Mouse (Mus musculus): ENCODE measurements around the gene Dazl. TPM values are rescaled to one million over a fixed set of nuclear protein-coding genes. Genes with fewer than 3 reads are reported as not detected.

Gene Dazl
- total RNA-seq, 2 experiments from 2014 or later = 4.6 to 5.9 TPM

DNA sequence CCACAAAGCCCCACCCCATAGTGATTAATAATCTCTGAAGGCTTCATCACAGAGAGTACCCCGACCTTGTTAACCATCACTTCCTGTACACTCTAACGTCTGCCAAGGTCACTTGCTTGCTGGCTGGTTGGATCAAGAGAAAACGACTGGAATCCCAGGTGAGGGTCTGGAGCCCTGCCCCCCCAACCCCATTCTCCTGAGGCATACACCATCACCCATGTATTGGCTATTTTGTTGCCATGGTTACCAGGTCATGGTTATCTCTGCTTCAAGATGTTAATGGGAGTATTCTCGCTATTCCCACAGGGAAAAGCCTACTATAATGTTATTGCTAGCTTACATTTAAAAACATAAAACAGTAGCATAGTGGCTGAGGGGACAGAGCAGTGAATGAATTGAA is 48.8 kb downstream of the Dazl start:
- no peak for TF ChIP-seq CTCF (conservative IDR thresholded peaks at IDR 0.05)
- no peak for DNase-seq (ENCODE audit: low spot score in 2 of 2)

GRCm38 (mm10) chr17:50243326-50243725 is 50.1 kb downstream of the Dazl start:
- no peak for DNase-seq (ENCODE audit: low spot score in 2 of 2)
- Histone ChIP-seq H3K4me3 (no peak overlapping the region), H3K27ac (no peak overlapping the region)
- no peak for TF ChIP-seq CTCF (conservative IDR thresholded peaks at IDR 0.05)

More for the DNA sequence above, 48.8 kb downstream of the Dazl start:
- no peak overlapping the region for H3K27ac ChIP-seq
- H3K4me3 ChIP-seq = no peak overlapping the region

DNA sequence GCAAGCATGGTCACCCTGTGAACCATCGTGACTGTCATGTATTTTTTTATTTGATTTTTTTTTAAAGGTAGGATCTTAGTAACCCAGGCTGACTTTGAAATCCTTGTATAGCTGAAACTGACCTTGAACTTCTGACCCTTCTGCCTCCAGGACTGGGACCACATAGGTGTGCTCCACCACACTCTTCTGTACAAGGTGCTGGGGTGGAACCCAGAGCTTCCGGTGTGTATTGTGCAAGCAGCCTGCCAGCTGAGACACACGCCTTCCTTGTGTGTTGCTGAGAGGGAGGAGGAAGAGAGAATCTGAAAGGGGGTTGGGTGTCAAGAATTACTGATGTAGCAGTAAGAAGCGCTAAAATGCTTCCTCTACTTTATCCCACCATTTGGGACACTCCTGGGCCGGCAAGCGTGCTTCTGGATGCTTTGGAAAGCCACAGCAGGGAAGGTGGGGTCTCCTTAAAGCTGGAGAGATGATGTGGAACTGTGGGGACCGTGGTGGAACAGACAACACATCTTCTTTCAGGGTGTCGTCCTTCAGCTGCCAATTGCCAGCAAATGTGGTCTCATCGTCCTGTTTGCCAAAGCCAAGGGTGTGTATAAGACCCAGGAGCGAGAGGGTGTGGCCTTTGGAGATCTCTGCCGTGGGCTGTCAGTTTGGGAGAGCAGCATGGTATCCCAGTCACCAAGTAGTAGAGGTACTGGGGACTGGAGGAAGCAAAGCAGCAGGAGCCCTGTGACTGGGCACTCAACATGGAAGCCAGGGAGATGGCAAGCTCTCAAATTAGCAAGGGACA is 55.4 kb downstream of the Dazl start:
- no peak for DNase-seq (ENCODE audit: low spot score in 2 of 2)
- Histone ChIP-seq H3K27ac (no peak overlapping the region), H3K4me3 (no peak overlapping the region)
- TF ChIP-seq CTCF (conservative IDR thresholded peaks at IDR 0.05) = no peak

DNA sequence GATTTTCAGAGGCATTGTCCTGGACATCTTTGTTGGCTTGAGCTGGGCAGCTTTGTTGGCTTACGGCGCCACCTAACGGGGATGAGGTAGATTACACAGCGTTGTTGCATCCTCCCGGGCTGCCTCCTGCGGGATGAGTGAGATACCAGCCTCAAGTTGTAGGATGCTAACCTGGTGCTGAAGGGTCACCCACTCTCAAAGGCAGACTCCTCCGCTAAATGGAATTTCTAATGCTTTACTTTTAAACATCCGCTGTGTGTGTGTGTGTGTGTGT is 56.1 kb downstream of the Dazl start:
- H3K4me3 ChIP-seq = peak overlapping the region; percentile 14
- DNase-seq (ENCODE audit: low spot score in 2 of 2) = peak; percentile 84 to 90
- peak; percentile 92 for TF ChIP-seq CTCF (conservative IDR thresholded peaks at IDR 0.05)
- peak overlapping the region; percentile 61; the same call in 1 of the 2 replicates for H3K27ac ChIP-seq

- Histone ChIP-seq H3K27ac (peak overlapping the region; percentile 61), H3K4me3 (peak overlapping the region; percentile 14)
- DNase-seq (ENCODE audit: low spot score in 2 of 2) = no peak
- no peak for TF ChIP-seq CTCF (conservative IDR thresholded peaks at IDR 0.05)
Observed at GRCm38 (mm10) chr17:50236702-50237435, 56.6 kb downstream of the Dazl start.

DNA sequence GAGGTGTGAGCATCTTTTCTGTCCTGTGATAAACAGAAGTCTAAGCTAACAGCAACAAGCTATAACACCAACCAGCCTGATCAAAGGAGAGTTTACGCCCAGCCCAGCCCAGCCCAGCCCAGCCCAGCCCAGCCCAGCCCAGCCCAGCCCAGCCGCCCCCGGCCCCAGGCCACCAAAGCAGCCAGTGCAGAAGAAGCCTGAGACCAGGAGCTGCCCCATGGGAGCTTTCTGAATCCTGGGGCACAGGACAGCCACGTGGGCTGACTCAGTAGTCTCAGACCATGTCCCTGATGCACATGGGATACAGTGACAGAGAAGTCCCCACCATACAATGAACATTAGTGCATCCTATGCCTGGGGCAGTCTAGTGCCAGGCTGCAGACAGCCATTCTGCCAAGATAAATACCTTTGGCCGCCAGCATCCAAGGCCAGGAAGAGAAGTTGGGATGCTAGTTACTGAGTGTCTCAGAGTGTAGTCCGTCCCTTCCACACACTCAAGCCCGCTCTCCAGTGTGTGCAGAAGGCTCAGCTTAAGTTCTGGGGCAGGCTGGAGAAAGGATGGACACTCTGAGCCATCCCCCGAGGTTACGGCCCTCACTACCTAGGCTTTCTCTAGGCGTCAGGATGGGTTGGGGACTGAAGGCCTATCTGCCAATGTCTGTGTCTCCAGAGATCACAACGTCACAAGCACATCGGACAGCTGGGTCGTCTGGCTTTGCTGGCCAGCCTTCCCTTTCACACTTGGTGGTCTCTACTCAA is 57.3 kb downstream of the Dazl start:
- no peak overlapping the region for H3K27ac ChIP-seq
- TF ChIP-seq CTCF (conservative IDR thresholded peaks at IDR 0.05) = no peak
- no peak for DNase-seq (ENCODE audit: low spot score in 2 of 2)
- no peak overlapping the region for H3K4me3 ChIP-seq

- no peak for DNase-seq (ENCODE audit: low spot score in 2 of 2)
- Histone ChIP-seq H3K27ac (no peak overlapping the region), H3K4me3 (no peak overlapping the region)
- TF ChIP-seq CTCF (conservative IDR thresholded peaks at IDR 0.05) = no peak
Observed at GRCm38 (mm10) chr17:50233956-50234355, 59.5 kb downstream of the Dazl start.

- Histone ChIP-seq H3K27ac (no peak overlapping the region), H3K4me3 (no peak overlapping the region)
- no peak for DNase-seq (ENCODE audit: low spot score in 2 of 2)
- peak; percentile 26; the same call in 1 of the 2 replicates for TF ChIP-seq CTCF (conservative IDR thresholded peaks at IDR 0.05)
Observed at GRCm38 (mm10) chr17:50232821-50233220, 60.6 kb downstream of the Dazl start.

DNA sequence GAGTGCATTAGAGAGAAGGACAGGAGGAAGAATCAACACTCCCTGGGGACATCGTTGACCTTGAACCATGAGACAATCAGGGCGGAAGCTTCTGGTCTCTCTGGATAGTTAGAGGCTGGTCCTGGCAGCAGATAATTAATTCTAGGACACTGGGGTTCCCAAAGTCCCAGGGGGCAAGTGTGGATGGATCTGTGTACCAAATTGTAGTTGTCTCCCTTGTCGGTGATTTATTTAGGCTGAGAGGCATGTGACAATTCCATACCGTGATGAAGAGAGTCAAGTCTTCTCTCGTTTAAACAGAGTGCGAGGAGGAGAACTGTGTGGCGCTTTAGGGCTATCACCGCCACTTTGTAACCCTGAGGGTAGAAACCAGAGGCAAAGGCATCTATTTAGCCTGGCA is 62.2 kb downstream of the Dazl start:
- no peak overlapping the region for H3K27ac ChIP-seq
- no peak overlapping the region for H3K4me3 ChIP-seq
- DNase-seq (ENCODE audit: low spot score in 2 of 2) = no peak
- TF ChIP-seq CTCF (conservative IDR thresholded peaks at IDR 0.05) = no peak

DNA sequence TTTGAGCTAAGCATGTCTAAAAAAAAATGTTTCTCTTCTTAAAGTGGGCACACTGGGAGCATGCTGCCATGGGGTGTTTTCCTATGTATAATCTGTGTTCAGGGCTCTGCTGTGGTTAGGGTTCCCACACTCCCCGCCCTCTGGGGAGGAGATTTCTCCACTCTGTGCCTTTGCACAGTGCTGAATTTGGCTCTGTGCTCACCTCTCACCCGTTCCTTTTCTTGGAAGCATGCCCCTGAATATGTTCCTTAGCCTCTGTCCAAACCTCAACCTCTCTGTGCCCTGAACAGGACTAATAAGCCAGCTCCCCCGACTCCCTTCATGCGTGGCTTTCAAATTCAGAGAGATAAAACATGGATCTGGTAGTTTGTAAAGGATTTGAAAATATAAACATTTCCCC is 63.9 kb downstream of the Dazl start:
- H3K27ac ChIP-seq = no peak overlapping the region
- no peak for DNase-seq (ENCODE audit: low spot score in 2 of 2)
- no peak for TF ChIP-seq CTCF (conservative IDR thresholded peaks at IDR 0.05)
- no peak overlapping the region for H3K4me3 ChIP-seq

Other genes starting within 250 kb of the Dazl start
- gene Rftn1, start 103.0 kb downstream of the Dazl start, total RNA-seq (2021) = 10 to 100 TPM; 14.3 to 16.5 TPM
- gene Plcl2, start 215.8 kb upstream of the Dazl start, total RNA-seq (2021) = 10 to 100 TPM; 55.1 to 58.0 TPM

Measured in layer of hippocampus, adult 2 months (tissue).